Mouse (Mus musculus): Measurements from ENCODE around the gene Fam172a.

Fam172a gene

GRCm38 (mm10) chr13:78200407-78200806 lies 498.6 kb downstream of the Fam172a start:
- DNase-seq (ENCODE audit: low spot score) = no peak

GRCm38 (mm10) chr13:78200991-78201870 lies 499.4 kb downstream of the Fam172a start:
- DNase-seq (ENCODE audit: low spot score) = no peak

GRCm38 (mm10) chr13:78201871-78202565 lies 500.2 kb downstream of the Fam172a start:
- DNase-seq (ENCODE audit: low spot score) = no peak

GRCm38 (mm10) chr13:78202574-78203347 lies 500.9 kb downstream of the Fam172a start:
- DNase-seq (ENCODE audit: low spot score) = no peak

GRCm38 (mm10) chr13:78203348-78204061 lies 501.7 kb downstream of the Fam172a start:
- DNase-seq (ENCODE audit: low spot score) = no peak

- no peak for DNase-seq (ENCODE audit: low spot score)
These were observed 503.6 kb downstream of the Fam172a start for GRCm38 (mm10) chr13:78205426-78205825.

GRCm38 (mm10) chr13:78206891-78207430 lies 505.1 kb downstream of the Fam172a start:
- DNase-seq (ENCODE audit: low spot score) = no peak

GRCm38 (mm10) chr13:78207796-78208645 lies 506.2 kb downstream of the Fam172a start:
- no peak for DNase-seq (ENCODE audit: low spot score)

GRCm38 (mm10) chr13:78208689-78209410 lies 507.0 kb downstream of the Fam172a start:
- DNase-seq (ENCODE audit: low spot score) = no peak

- DNase-seq (ENCODE audit: low spot score) = no peak
These were observed 507.8 kb downstream of the Fam172a start for GRCm38 (mm10) chr13:78209611-78210028.

GRCm38 (mm10) chr13:78210029-78210747 lies 508.4 kb downstream of the Fam172a start:
- no peak for DNase-seq (ENCODE audit: low spot score)

- DNase-seq (ENCODE audit: low spot score) = no peak
These were observed 508.9 kb downstream of the Fam172a start for GRCm38 (mm10) chr13:78210748-78211089.

GRCm38 (mm10) chr13:78211231-78212010 lies 509.6 kb downstream of the Fam172a start:
- no peak for DNase-seq (ENCODE audit: low spot score)

GRCm38 (mm10) chr13:78212111-78212510 lies 510.3 kb downstream of the Fam172a start:
- no peak for DNase-seq (ENCODE audit: low spot score)

- DNase-seq (ENCODE audit: low spot score) = no peak
These were observed 511.3 kb downstream of the Fam172a start for GRCm38 (mm10) chr13:78213155-78213554.

- no peak for DNase-seq (ENCODE audit: low spot score)
These were observed 513.4 kb downstream of the Fam172a start for GRCm38 (mm10) chr13:78215223-78215622.
